28 mouse cellular contexts compared by ENCODE assay signal in the genomic region with DNA sequence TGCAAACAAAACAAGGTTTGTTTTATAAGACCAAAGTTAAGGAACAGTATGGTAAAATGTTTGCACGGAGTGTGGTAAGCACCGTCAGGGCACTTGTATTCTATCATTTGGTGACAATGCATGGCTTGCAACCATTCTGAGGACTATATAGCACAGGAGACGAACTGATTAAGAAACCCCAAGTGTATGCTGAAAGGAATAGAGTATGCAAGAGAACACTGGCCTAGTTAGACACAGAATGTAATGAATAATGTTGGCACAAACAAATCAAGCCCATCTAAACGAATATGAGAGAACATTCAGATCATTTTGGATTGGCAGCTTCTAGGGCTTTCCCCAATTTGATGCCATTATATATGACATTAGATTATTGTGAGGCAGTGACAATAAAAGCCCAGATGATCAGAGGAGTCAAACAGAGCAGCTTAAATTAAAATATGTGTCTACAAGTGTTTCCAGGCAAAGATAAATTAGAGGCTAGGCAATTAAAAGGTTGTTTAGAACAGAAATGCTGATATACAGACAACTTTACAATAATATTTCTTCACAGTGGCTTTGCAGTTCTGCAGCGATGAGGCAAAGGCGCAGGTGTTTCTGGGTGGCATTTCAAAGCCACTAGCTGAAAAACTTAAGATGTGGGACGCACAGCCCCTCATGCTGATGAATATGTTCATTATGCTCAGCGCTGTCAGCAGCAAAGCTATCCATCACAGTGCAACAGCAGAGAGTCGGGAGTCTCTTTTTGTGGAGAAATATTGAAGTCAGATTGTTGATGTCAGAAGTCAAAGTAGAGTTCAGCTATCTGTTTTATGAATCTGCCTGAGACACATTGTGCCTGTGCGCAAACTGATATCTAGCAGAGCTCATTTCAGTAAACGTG.
DNase-seq lines count a peak whose midpoint lies in the region; ATAC-seq and TF ChIP-seq lines count a peak whose summit lies in the region.
"Had no signal": no experiment of that assay in that cellular context is flagged by ENCODE, and none has a peak within 500 bp of the region (broad histone marks: within the 10 kb centered on the region; RNA-seq: fewer than 3 reads in every experiment).

No protein-coding gene starts in this region.

- H3K9ac ChIP-seq in forebrain, embryonic 12.5 days: 0 out of 2 replicates have a peak overlapping the region, but pooled peaks have one; percentile 17
- H3K9ac ChIP-seq: embryonic facial prominence, embryonic 15.5 days; heart, embryonic 15.5 days; intestine, embryonic 15.5 days; liver, embryonic 13.5 days; midbrain, embryonic 13.5 days; stomach, embryonic 15.5 days had no signal

- peaks cover 29% of the 10 kb centered on the region for H3K4me1 ChIP-seq in forebrain, embryonic 12.5 days
- H3K4me1 ChIP-seq: embryonic facial prominence, embryonic 15.5 days; heart, embryonic 15.5 days; intestine, embryonic 15.5 days; liver, embryonic 13.5 days; megakaryocyte, embryonic 14.5 days; midbrain, embryonic 13.5 days; stomach, embryonic 15.5 days had no signal

- H3K4me3 ChIP-seq in layer of hippocampus, adult 2 months: no peak overlapping the region
- H3K4me3 ChIP-seq in forebrain, embryonic 12.5 days (replicated peaks): no peak overlapping the region
- H3K4me3 ChIP-seq: embryonic facial prominence, embryonic 15.5 days; heart, embryonic 15.5 days; intestine, embryonic 15.5 days; liver, embryonic 13.5 days; megakaryocyte, embryonic 14.5 days; midbrain, embryonic 13.5 days; stomach, embryonic 15.5 days had no signal

- TF ChIP-seq CTCF in layer of hippocampus, adult 2 months (conservative IDR thresholded peaks at IDR 0.05): no peak

- no peaks in the 10 kb centered on the region for H3K36me3 ChIP-seq in forebrain, embryonic 12.5 days (replicated peaks)
- H3K36me3 ChIP-seq: embryonic facial prominence, embryonic 15.5 days; G1E; heart, embryonic 15.5 days; intestine, embryonic 15.5 days; liver, embryonic 13.5 days; midbrain, embryonic 13.5 days; stomach, embryonic 15.5 days had no signal

- no peaks in the 10 kb centered on the region for H3K9me3 ChIP-seq in forebrain, embryonic 12.5 days
- H3K9me3 ChIP-seq: embryonic facial prominence, embryonic 15.5 days; G1E; heart, embryonic 15.5 days; intestine, embryonic 15.5 days; liver, embryonic 13.5 days; megakaryocyte, embryonic 14.5 days; midbrain, embryonic 13.5 days; stomach, embryonic 15.5 days had no signal

- peak; percentile 33; the same call in 1 of the 2 replicates for ATAC-seq in forebrain, embryonic 12.5 days (ENCODE audit: low FRiP score)
- ATAC-seq: intestine, embryonic 15.5 days; Patski had no signal

- peak overlapping the region; percentile 34 for H3K4me2 ChIP-seq in forebrain, embryonic 12.5 days
- H3K4me2 ChIP-seq: embryonic facial prominence, embryonic 15.5 days; heart, embryonic 15.5 days; intestine, embryonic 15.5 days; liver, embryonic 13.5 days; midbrain, embryonic 13.5 days; stomach, embryonic 15.5 days had no signal

- no peak for DNase-seq in layer of hippocampus, adult 2 months (ENCODE audit: low spot score in 2 of 2)
- no peak for DNase-seq in layer of hippocampus, adult 9-11 months
- DNase-seq in right cerebral cortex, postnatal 10 days (ENCODE audit: low spot score in 2 of 2): peak; percentile 26 to 37
- no peak for DNase-seq in right cerebral cortex, postnatal 36 days (ENCODE audit: low spot score in 2 of 2)
- peak; percentile 16 for DNase-seq in right cerebral cortex, postnatal 4 days
- no peak for DNase-seq in yolk sac, embryonic 10.5 days (ENCODE audit: low spot score)
- DNase-seq: adrenal gland, postnatal 36 days; B cell, adult 2 months; cerebellum, adult 11 months; cerebellum, postnatal 10 days; gastrocnemius, postnatal 36 days; heart, postnatal 4 days; kidney, adult 8-10 months; kidney, postnatal 10 days; liver, embryonic 13.5 days; lung, adult 2 months; thymus, adult 18-20 months; thymus, postnatal 36 days had no signal

- peak overlapping the region; percentile 77 for H3K27ac ChIP-seq in layer of hippocampus, adult 2 months
- peak overlapping the region; percentile 81 for H3K27ac ChIP-seq in forebrain, embryonic 12.5 days
- H3K27ac ChIP-seq: embryonic facial prominence, embryonic 15.5 days; heart, embryonic 15.5 days; intestine, embryonic 15.5 days; liver, embryonic 13.5 days; midbrain, embryonic 13.5 days; stomach, embryonic 15.5 days had no signal

- H3K27me3 ChIP-seq in forebrain, embryonic 12.5 days: no peaks in the 10 kb centered on the region
- H3K27me3 ChIP-seq: CH12.LX; embryonic facial prominence, embryonic 15.5 days; heart, embryonic 15.5 days; intestine, embryonic 15.5 days; liver, embryonic 13.5 days; megakaryocyte, embryonic 14.5 days; midbrain, embryonic 13.5 days; stomach, embryonic 15.5 days had no signal

- 28% methylated on average over 11 of the region's 11 CpGs for WGBS in forebrain, embryonic 12.5 days

Comparison
In these comparisons a context has a peak if more than half of its experiments do, and no peak if none do; other contexts are left out.
1. DNase-seq: peak in right cerebral cortex, postnatal 10 days (2 of 2) and right cerebral cortex, postnatal 4 days (single experiment); none in layer of hippocampus, adult 2 months (0 of 2), layer of hippocampus, adult 9-11 months (single experiment), right cerebral cortex, postnatal 36 days (0 of 2) and yolk sac, embryonic 10.5 days (single experiment).